Mouse (Mus musculus) adrenal gland, postnatal 4 days (tissue): Measurements from ENCODE around the gene Wdr48. TPM values are rescaled to one million over a fixed set of nuclear protein-coding genes. Genes with fewer than 3 reads are reported as not detected.
A peak's percentile ranks its signal among the peaks of the same experiment; 100 is the strongest.

ENCODE experiments used
- DNase-seq, 2 experiments: peaks; one replicate each; pipeline ENCODE4 v3.0.0; 2021 to 2022; ENCODE audit warnings: low spot score in 2 of 2, mixed read lengths in 2 of 2
- long read RNA-seq, 2 experiments: library from polyadenylated mRNA; stranded (forward); transcript quantifications; one replicate each; pipeline ENCODE4 v2.0.0; 2021
- total RNA-seq, 2 experiments: library from RNA; stranded (reverse); gene quantifications; 2 replicates each; pipeline ENCODE4 v1.2.3; 2021

The Wdr48 gene
- 10 to 100 TPM; 55.6 to 56.5 TPM for total RNA-seq
- long read RNA-seq, experiment 1, transcript Wdr48-201 (19 exons, 3,845 nt), result major isoform, 10 of 16 reads
- long read RNA-seq, experiment 1, partial matches to known transcripts, result 1 of 16 reads
- long read RNA-seq, experiment 1, other reads (novel, unspliced or antisense), result 5 of 16 reads
- long read RNA-seq, experiment 2, transcript Wdr48-201 (19 exons, 3,845 nt), result major isoform, 17 of 37 reads
- long read RNA-seq, experiment 2, partial matches to known transcripts, result 13 of 37 reads
- long read RNA-seq, experiment 2, other reads (novel, unspliced or antisense), result 7 of 37 reads

DNA sequence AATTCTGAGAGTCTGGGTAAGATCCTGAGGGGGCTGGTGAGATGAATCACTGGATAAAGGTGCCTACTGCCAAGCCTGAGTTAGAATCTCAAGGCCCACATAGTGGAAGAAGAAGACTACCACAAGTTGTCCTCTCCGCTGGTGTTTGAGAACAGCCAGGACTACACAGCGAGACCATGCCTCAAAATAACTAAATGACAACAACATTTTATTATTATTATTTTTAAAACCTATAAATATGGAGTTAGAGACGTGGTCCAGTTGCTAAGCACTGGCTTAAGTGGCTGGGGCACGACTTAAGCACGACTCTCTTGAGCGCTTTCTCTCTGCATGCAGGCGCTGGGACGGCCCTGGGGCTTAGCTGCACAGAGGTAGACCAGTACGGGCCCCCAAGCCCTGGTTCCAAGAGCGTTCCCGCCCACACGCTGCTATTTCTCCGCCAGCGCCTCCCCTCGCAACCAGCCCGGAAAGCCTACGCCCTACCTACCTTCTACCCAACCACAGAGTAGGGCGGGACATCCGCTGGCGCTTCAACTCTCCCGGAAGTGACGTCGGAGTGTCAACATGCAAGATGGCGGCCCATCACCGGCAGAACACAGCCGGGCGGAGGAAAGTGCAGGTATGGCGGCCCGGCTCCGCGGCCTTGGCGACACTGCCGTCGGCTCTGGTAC is at the start of gene Wdr48:
Gene Wdr48, plus strand, starts transcription at position 540 of the 671 bp plus-strand sequence.
- peak; percentile 71 to 90 for DNase-seq

- DNase-seq, result no peak
These were observed 47.5 kb upstream of the Wdr48 start for GRCm38 (mm10) chr9:119847187-119847586.

GRCm38 (mm10) chr9:119848671-119849070 is 46.0 kb upstream of the Wdr48 start:
- no peak for DNase-seq

DNA sequence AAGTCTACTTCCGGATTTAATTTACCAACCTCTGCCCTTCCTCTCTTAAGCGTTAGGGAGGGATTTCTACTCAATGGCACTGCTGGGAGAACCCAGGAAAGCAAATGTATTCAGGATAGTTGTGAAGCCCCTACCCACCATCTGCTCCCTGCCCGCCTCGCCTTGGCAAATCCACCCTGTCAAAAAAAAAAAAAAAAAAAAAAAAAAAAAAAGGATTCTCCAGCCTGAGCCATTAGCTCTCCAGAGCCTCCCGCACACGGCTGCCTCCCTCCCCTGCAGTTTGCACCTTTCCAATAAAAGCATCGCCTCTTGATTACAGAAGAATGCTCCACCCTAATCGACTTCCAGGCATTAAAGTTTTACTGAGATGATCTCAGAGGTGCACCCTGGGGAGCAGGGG is 45.5 kb upstream of the Wdr48 start:
- no peak for DNase-seq

DNA sequence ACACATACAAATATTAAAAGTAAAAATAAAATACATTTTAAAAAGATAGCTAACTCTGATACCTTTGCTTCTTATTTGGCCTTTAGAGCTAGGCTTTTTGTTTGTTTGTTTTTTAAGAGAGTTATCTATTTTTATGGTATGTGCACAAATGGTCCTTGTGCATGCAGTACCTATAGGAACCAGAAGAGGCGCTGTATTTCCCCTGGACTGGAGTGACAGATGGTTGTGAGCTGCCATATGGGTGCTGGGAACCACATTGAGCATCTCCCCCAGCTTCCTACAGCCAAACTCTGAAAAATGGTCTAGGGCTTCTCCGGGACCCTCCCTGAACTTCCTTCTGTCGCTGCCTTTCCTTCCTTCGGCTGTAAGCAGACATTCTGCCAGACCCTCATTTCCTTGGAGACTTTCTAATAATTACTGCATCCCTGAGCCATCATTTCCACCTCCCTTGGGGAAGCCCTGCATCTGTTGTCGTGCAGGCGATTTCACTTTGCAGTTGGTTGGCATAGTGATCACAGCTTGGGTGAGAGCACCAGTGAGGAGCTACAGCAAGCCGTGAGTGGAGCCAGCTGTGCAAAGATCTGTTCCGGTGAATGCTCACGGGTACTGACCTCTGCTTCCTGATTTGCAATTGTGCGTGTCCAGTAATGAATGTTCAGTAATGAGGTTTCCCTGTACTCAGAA is 42.2 kb upstream of the Wdr48 start:
- no peak for DNase-seq

- no peak for DNase-seq
These were observed 41.4 kb upstream of the Wdr48 start for GRCm38 (mm10) chr9:119853071-119853846.

DNA sequence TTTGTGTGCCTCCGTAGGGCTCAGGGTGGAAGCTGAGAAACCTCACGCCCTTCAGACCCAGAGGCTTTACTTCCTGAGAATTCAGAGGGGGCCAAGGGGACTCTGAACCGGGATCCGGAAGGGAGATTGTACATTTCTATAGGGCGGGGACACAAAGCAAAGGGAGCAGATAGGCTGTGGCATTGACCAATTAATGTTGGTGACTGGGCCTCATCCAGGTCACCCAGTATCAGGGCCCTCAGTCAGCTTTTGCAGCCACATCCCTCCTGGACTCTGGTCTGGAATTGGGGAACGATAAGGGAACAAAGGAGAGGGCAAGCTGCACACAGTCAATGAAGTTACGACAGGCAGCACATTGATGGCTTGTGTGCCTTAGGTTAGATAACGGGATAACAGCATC is 40.5 kb upstream of the Wdr48 start:
- no peak for DNase-seq

- no peak for DNase-seq
These were observed 7.4 kb upstream of the Wdr48 start for GRCm38 (mm10) chr9:119887144-119887901.

DNA sequence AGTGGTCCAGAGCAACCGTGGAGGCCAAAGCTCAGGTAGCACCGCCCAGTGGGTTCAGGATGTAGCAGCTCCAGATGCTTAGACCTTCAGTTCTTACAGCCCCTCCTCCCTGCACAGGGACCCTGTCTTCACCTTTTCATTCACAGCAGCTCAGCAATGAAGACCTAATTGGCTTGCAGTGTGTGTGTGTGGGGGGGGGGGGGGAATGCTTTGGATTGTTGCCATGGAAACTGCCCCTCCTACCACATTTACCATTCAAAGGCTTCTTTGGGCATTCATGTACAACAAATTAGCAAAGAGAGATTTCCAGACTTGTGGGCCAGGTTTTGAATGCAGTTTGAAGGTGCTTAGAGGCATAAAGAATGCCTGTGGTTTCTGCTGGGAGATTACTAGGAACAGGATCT is 5.8 kb upstream of the Wdr48 start:
- DNase-seq, result no peak

DNA sequence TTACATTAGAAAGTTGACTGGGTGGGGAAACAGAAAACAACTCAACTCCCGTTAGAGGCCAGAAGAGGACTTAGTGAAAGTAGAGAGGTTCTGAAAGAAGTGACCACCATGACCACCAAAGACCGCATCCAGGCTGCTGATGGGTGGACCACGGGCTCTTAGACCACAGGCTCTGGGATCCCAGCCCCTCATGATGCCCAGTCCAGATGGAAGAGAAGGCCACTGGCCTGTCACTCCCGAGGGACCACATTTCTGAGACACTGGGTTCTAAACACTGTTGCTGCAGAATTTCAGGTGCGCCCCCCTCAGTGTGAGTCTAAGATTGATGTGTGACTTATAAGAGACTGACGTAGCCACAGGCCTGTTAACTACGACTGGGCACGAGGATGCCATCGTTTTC is 5.2 kb upstream of the Wdr48 start:
- no peak for DNase-seq

- DNase-seq, result no peak
These were observed 4.0 kb upstream of the Wdr48 start for GRCm38 (mm10) chr9:119890692-119891091.

- no peak for DNase-seq
These were observed 797 bp upstream of the Wdr48 start for GRCm38 (mm10) chr9:119893881-119894280.

- peak in 1 of 2 experiments; percentile 30 for DNase-seq
These were observed 503 bp downstream of the Wdr48 start for GRCm38 (mm10) chr9:119895040-119895721.

GRCm38 (mm10) chr9:119899446-119899845 is 4.8 kb downstream of the Wdr48 start:
- no peak for DNase-seq

- no peak for DNase-seq
These were observed 7.9 kb downstream of the Wdr48 start for GRCm38 (mm10) chr9:119902410-119903151.

GRCm38 (mm10) chr9:119908708-119909107 is 14.0 kb downstream of the Wdr48 start:
- no peak for DNase-seq

DNA sequence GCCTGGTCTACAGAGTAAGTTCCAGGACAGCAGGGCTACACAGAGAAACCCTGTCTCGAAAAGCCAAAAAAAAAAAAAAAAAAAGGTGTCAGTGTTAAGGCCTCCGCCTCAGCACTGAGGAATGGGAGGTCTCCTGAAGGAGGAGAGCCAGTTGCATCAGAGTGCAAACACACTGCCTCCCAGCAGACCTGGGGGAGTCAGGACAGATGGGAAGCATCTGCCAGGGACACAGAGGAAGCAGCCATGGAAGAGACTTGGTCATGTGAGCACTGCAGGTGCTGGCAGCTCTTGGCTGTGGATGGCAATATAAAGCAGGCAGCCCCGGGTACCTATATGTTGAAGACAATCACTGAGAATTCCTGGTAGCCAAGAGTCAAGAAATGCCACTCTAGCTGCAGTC is 15.3 kb downstream of the Wdr48 start:
- DNase-seq, result no peak

GRCm38 (mm10) chr9:119913087-119913838 is 18.6 kb downstream of the Wdr48 start:
- no peak for DNase-seq

GRCm38 (mm10) chr9:119919858-119920257 is 25.2 kb downstream of the Wdr48 start:
- DNase-seq, result no peak
